Mouse (Mus musculus) E14TG2a.4 (cell line): ENCODE measurements around the gene Zmym5.
"Not testable (repeated sequence)": the region's sequence is repeated elsewhere in the genome, so short reads cannot be mapped to it uniquely, and the experiment has no call there.

Experiments
- CTCF ChIP-seq: conservative IDR thresholded peaks from 2 replicates; pipeline ENCODE4 v1.5.1; 2014; ENCODE audit warnings: low read length
- POU5F1 ChIP-seq: IDR thresholded peaks from 2 replicates; pipeline ENCODE4 v1.6.1; 2014; ENCODE audit warnings: low read length, borderline replicate concordance

- TF ChIP-seq CTCF, POU5F1: not testable (repeated sequence)
Observed at GRCm38 (mm10) chr14:56765117-56765516, 46.4 kb downstream of the Zmym5 start.
